Comparison of ENCODE assay signal across 10 mouse cellular contexts in the genomic region with DNA sequence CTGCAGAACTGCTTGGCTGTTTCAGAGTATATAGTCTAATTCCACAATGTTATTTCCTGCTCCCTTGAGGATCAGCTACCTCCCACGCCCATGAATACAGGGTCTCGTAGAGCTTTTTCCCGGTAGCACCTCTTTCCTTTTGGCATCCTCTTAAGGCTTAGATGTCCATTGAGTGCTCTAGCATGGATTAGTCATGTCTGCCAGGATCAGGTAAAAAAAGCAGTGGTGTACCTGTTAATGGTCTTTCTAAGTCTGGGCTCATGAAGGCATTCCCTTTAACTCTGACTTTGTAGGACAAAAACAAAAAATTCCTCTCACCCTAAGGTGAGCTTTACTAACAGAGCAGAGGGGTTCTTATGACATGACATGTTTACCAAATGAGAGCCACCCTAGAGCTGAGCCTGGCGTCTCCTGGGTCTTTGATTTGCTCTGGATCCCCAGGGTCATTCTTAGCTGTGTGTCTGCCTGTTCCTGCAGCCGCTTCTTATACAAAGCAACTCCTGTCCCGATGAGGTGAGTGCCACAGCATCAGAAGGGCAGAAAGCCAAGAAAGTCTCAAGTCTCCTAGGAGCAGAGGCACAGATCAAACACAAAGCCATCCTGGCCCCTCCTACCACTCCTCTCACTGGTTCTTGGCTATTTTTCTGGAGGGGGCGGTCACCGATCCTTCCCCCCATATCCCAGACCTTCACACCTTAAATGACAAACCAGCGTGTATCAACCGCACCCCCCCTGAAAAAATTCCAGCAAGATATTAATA. TPM values are rescaled to one million over a fixed set of nuclear protein-coding genes. Genes with fewer than 3 reads are reported as not detected.
DNase-seq lines count a peak whose midpoint lies in the region; ATAC-seq and TF ChIP-seq lines count a peak whose summit lies in the region.
"Had no signal": no experiment of that assay in that cellular context is flagged by ENCODE, and none has a peak within 500 bp of the region (broad histone marks: within the 10 kb centered on the region; RNA-seq: fewer than 3 reads in every experiment).

No protein-coding gene starts in this region.

- no peaks in the 10 kb centered on the region for H3K9me3 ChIP-seq in heart, embryonic 15.5 days (replicated peaks)
- H3K9me3 ChIP-seq in embryonic facial prominence, embryonic 10.5 days = no peaks in the 10 kb centered on the region
- no peaks in the 10 kb centered on the region for H3K9me3 ChIP-seq in intestine, embryonic 15.5 days
- no peaks in the 10 kb centered on the region for H3K9me3 ChIP-seq in midbrain, postnatal 0 days (ENCODE audit: low read length)

- ATAC-seq in heart, embryonic 15.5 days (replicated peaks; ENCODE audit: insufficient number of reproducible peaks, insufficient read depth, low FRiP score, low read depth) = peak; percentile 43; the same call in 1 of the 2 replicates
- ATAC-seq in intestine, embryonic 15.5 days = peak; percentile 40; the same call in 1 of the 2 replicates
- peak; percentile 25; the same call in 1 of the 2 replicates for ATAC-seq in midbrain, postnatal 0 days (ENCODE audit: low FRiP score)
- ATAC-seq in CD4-positive, CD25-positive, alpha-beta regulatory T cell, adult 4 months = no peak

- H3K27me3 ChIP-seq in heart, embryonic 15.5 days = peaks cover 11% of the 10 kb centered on the region; the same call in 1 of the 2 replicates
- H3K27me3 ChIP-seq in embryonic facial prominence, embryonic 10.5 days (replicated peaks; ENCODE audit: low read depth, poor library complexity, severe bottlenecking) = peaks cover 26% of the 10 kb centered on the region
- no peaks in the 10 kb centered on the region for H3K27me3 ChIP-seq in intestine, embryonic 15.5 days (replicated peaks)
- H3K27me3 ChIP-seq in midbrain, postnatal 0 days (ENCODE audit: insufficient read depth, low read length) = no peaks in the 10 kb centered on the region

- H3K27ac ChIP-seq in heart, embryonic 15.5 days = peak overlapping the region; percentile 68
- H3K27ac ChIP-seq in embryonic facial prominence, embryonic 10.5 days (replicated peaks) = peak overlapping the region; percentile 81
- no peak overlapping the region for H3K27ac ChIP-seq in intestine, embryonic 15.5 days
- H3K27ac ChIP-seq in midbrain, postnatal 0 days (ENCODE audit: low read depth, low read length) = peak overlapping the region; percentile 94

- peak overlapping the region; percentile 76 for H3K4me2 ChIP-seq in heart, embryonic 15.5 days
- H3K4me2 ChIP-seq in intestine, embryonic 15.5 days (replicated peaks) = peak overlapping the region; percentile 60
- peak overlapping the region; percentile 59 for H3K4me2 ChIP-seq in midbrain, postnatal 0 days (ENCODE audit: low read depth, low read length, poor library complexity, severe bottlenecking)

- DNase-seq in heart, adult 9 months (ENCODE audit: low spot score in 2 of 2) = no peak
- peak; percentile 30 for DNase-seq in embryonic facial prominence, embryonic 10.5 days (ENCODE audit: low spot score)
- peak; percentile 80 for DNase-seq in midbrain, postnatal 0 days (ENCODE audit: low spot score)
- DNase-seq in thymus, postnatal 0 days (ENCODE audit: low spot score) = no peak
- no peak for DNase-seq in urinary bladder, adult 18-20 months (ENCODE audit: low spot score in 2 of 2)

- H3K9ac ChIP-seq in heart, embryonic 15.5 days = peak overlapping the region; percentile 26; the same call in 1 of the 2 replicates
- no peak overlapping the region for H3K9ac ChIP-seq in intestine, embryonic 15.5 days
- peak overlapping the region; percentile 59 for H3K9ac ChIP-seq in midbrain, postnatal 0 days (replicated peaks; ENCODE audit: low read length, poor library complexity, severe bottlenecking)

- peaks cover 27% of the 10 kb centered on the region for H3K4me1 ChIP-seq in heart, embryonic 15.5 days (replicated peaks)
- peaks cover 37% of the 10 kb centered on the region for H3K4me1 ChIP-seq in embryonic facial prominence, embryonic 10.5 days
- H3K4me1 ChIP-seq in intestine, embryonic 15.5 days (replicated peaks) = peaks cover 12% of the 10 kb centered on the region
- H3K4me1 ChIP-seq in midbrain, postnatal 0 days (ENCODE audit: insufficient read depth, low read length) = peaks cover 14% of the 10 kb centered on the region

- H3K36me3 ChIP-seq in heart, embryonic 15.5 days = no peaks in the 10 kb centered on the region
- no peaks in the 10 kb centered on the region for H3K36me3 ChIP-seq in embryonic facial prominence, embryonic 10.5 days (replicated peaks)
- H3K36me3 ChIP-seq in intestine, embryonic 15.5 days = no peaks in the 10 kb centered on the region
- no peaks in the 10 kb centered on the region for H3K36me3 ChIP-seq in midbrain, postnatal 0 days (ENCODE audit: insufficient read depth, low read length)

- WGBS in heart, embryonic 15.5 days = 17% methylated on average over 10 of the region's 10 CpGs
- 27% methylated on average over 10 of the region's 10 CpGs for WGBS in embryonic facial prominence, embryonic 10.5 days
- 26% methylated on average over 10 of the region's 10 CpGs for WGBS in intestine, embryonic 15.5 days
- WGBS in midbrain, postnatal 0 days = 16% methylated on average over 10 of the region's 10 CpGs

- no peak for TF ChIP-seq CTCF in midbrain, postnatal 0 days (IDR thresholded peaks at IDR 0.05)

- H3K4me3 ChIP-seq in heart, embryonic 15.5 days = peak overlapping the region; percentile 42
- peak overlapping the region; percentile 52 for H3K4me3 ChIP-seq in embryonic facial prominence, embryonic 10.5 days
- H3K4me3 ChIP-seq in intestine, embryonic 15.5 days (replicated peaks) = peak overlapping the region; percentile 16; the same call in 1 of the 2 replicates
- peak overlapping the region; percentile 29 for H3K4me3 ChIP-seq in midbrain, postnatal 0 days (ENCODE audit: low read depth, low read length)

RNA-seq across cellular contexts. Expression of a gene that starts 27.2 kb away (rescaled TPM):
- polyA plus RNA-seq in heart, embryonic 15.5 days (2015; fragmentation: Nextera tagmentation; extraction: Ambion mirVana) = not detected in 2 replicates
- polyA plus RNA-seq in embryonic facial prominence, embryonic 10.5 days (2016; fragmentation: Nextera tagmentation; extraction: Ambion mirVana) = not detected in 2 replicates
- polyA plus RNA-seq in intestine, embryonic 15.5 days (2015; fragmentation: Nextera tagmentation; extraction: Ambion mirVana) = not detected in 2 replicates
- not detected in 2 replicates for total RNA-seq in midbrain, postnatal 0 days (2014; rRNA removed)
- polyA plus RNA-seq in midbrain, postnatal 0 days (2015; fragmentation: Nextera tagmentation; extraction: Ambion mirVana) = not detected in 2 replicates
- polyA plus RNA-seq in thymus, postnatal 0 days (2015; fragmentation: Nextera tagmentation; extraction: Ambion mirVana) = not detected in 2 replicates
- polyA plus RNA-seq in CD4-positive, CD25-positive, alpha-beta regulatory T cell, adult 4 months (2017; shearing (Covaris generic)) = not detected
- total RNA-seq: heart, adult 18-20 months; MEL had no signal

Comparison
In these comparisons a context has a peak if more than half of its experiments do, and no peak if none do; other contexts are left out.
1. DNase-seq: peak in embryonic facial prominence, embryonic 10.5 days (single experiment) and midbrain, postnatal 0 days (single experiment); none in heart, adult 9 months (0 of 2), thymus, postnatal 0 days (single experiment) and urinary bladder, adult 18-20 months (0 of 2).
2. Peak in every context shown above with its lines, with median percentiles within 50 percentile points of each other: H3K4me2 ChIP-seq and H3K4me3 ChIP-seq.